8 mouse cellular contexts compared by ENCODE assay signal in the genomic region with DNA sequence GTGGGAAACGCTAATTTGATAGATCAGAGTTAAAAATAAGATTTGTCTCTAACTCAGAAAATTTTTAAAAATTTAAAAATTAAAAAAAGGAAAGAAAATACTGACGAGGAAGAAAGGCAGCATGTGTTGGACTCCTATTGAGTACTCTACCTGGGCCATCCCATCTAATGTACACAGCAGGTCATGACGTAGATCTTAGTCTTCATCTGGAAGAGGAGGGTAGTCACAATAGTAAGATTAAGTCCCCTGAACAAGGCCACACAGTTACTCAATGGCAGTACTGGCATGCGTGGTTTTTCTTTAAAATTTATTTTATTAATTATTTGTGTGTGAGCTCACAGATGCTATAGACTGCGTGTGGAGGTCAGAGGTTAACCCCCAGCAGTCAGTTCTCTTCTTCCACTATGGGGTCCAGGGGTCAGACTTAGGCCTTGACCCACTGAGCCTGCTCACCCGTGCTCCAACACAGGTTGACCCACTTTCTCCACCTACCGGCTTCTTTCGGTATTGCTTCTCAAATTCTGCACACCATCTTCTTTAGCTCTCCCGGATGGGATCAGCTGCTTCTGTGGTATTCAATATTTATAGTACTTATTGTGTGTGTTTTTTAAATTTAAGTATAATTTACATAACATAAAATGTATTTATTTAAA. TPM values are rescaled to one million over a fixed set of nuclear protein-coding genes. Genes with fewer than 3 reads are reported as not detected.
DNase-seq lines count a peak whose midpoint lies in the region; ATAC-seq and TF ChIP-seq lines count a peak whose summit lies in the region.

No protein-coding gene starts in this region.

- TF ChIP-seq POLR2A in bone marrow macrophage, adult 2 months (IDR thresholded peaks at IDR 0.05; ENCODE audit: borderline replicate concordance, low read depth, low read length): no peak
- no peak for TF ChIP-seq POLR2A in embryonic fibroblast, embryonic 13.5 days (IDR thresholded peaks at IDR 0.05; ENCODE audit: low read depth, low read length)

- WGBS in midbrain, embryonic 12.5 days: 39% methylated on average over 9 of the region's 9 CpGs

- peak; percentile 46 to 68 for DNase-seq in left cerebral cortex, adult 18-20 months (ENCODE audit: low spot score in 2 of 2)
- DNase-seq in left cerebral cortex, adult 8-10 months (ENCODE audit: low spot score in 2 of 2): no peak
- peak; percentile 30 to 39 for DNase-seq in left cerebral cortex, postnatal 25 days (ENCODE audit: low spot score in 2 of 2)
- peak; percentile 14 to 68 for DNase-seq in spleen, postnatal 14 days (ENCODE audit: low spot score in 2 of 2)

- no peaks in the 10 kb centered on the region for H3K9me3 ChIP-seq in midbrain, embryonic 12.5 days

- TF ChIP-seq CTCF in bone marrow macrophage, adult 2 months (IDR thresholded peaks at IDR 0.05; ENCODE audit: low read depth, low read length): peak; percentile 52; the same call in 1 of the 2 replicates
- TF ChIP-seq CTCF in embryonic fibroblast, embryonic 13.5 days (IDR thresholded peaks at IDR 0.05; ENCODE audit: borderline replicate concordance, insufficient read depth, low read length): peak; percentile 8; the same call in 1 of the 2 replicates

- no peak overlapping the region for H3K4me3 ChIP-seq in bone marrow macrophage, adult 2 months (ENCODE audit: insufficient read depth, low read length)
- no peak overlapping the region for H3K4me3 ChIP-seq in embryonic fibroblast, embryonic 13.5 days (ENCODE audit: insufficient read depth, low read length)
- H3K4me3 ChIP-seq in midbrain, embryonic 12.5 days: no peak overlapping the region

- intact Hi-C loops in left cerebral cortex, postnatal 25 days (cut with DNase I): no loop called here

- no peak overlapping the region for H3K27ac ChIP-seq in bone marrow macrophage, adult 2 months (ENCODE audit: insufficient read depth, low read depth, low read length)
- H3K27ac ChIP-seq in embryonic fibroblast, embryonic 13.5 days (ENCODE audit: insufficient read depth, low read length): no peak overlapping the region
- no peak overlapping the region for H3K27ac ChIP-seq in midbrain, embryonic 12.5 days (replicated peaks)

- peak; percentile 85 to 92 for ATAC-seq in hematopoietic stem cell, adult 5-6 weeks (replicated peaks in 1 of 2; ENCODE audit: insufficient read depth in 1 of 2, low FRiP score in 2 of 2, low TSS enrichment in 1 of 2, low read depth in 1 of 2, poor library complexity in 2 of 2, severe bottlenecking in 2 of 2)
- peak; percentile 69 for ATAC-seq in midbrain, embryonic 12.5 days (ENCODE audit: low FRiP score, low read depth)

- no peak overlapping the region for H3K9ac ChIP-seq in midbrain, embryonic 12.5 days (replicated peaks)

- no peaks in the 10 kb centered on the region for H3K36me3 ChIP-seq in midbrain, embryonic 12.5 days

- H3K27me3 ChIP-seq in midbrain, embryonic 12.5 days: no peaks in the 10 kb centered on the region

- H3K4me1 ChIP-seq in bone marrow macrophage, adult 2 months (ENCODE audit: control insufficient read depth, insufficient read depth, low read length): peaks cover 6% of the 10 kb centered on the region
- H3K4me1 ChIP-seq in embryonic fibroblast, embryonic 13.5 days (ENCODE audit: control insufficient read depth, insufficient read depth, low read length): no peaks in the 10 kb centered on the region
- no peaks in the 10 kb centered on the region for H3K4me1 ChIP-seq in midbrain, embryonic 12.5 days

- H3K4me2 ChIP-seq in midbrain, embryonic 12.5 days (replicated peaks): no peak overlapping the region

RNA-seq across cellular contexts. Expression of a gene that starts 6.0 kb away (rescaled TPM):
- total RNA-seq in left cerebral cortex, adult 18-20 months (2021): 10 to 100 TPM; 36.5 to 37.4 TPM
- total RNA-seq in left cerebral cortex, adult 8-10 months (2022): 10 to 100 TPM; 37.9 to 41.5 (median 40.4) TPM
- 26.0 and 26.4 TPM in 2 replicates for polyA plus RNA-seq in bone marrow macrophage, adult 2 months (2012; ENCODE audit: insufficient read depth, insufficient read length, missing spikeins)
- polyA plus RNA-seq in embryonic fibroblast, embryonic 13.5 days (2011; ENCODE audit: insufficient read length, low read depth, missing spikeins): 32.6 and 37.3 TPM in 2 replicates
- 22.7 and 27.5 TPM in 2 replicates for total RNA-seq in hematopoietic stem cell, adult 5-6 weeks (2017)
- total RNA-seq in left cerebral cortex, postnatal 25 days (2021): 10 to 100 TPM; 35.5 to 38.8 TPM
- 5.8 and 6.2 TPM in 2 replicates for polyA plus RNA-seq in midbrain, embryonic 12.5 days (2016; fragmentation: Nextera tagmentation; extraction: Ambion mirVana)

RNA-seq across cellular contexts. Expression of a gene that starts 20.3 kb away (rescaled TPM):
- total RNA-seq in left cerebral cortex, adult 18-20 months (2021): 10 to 100 TPM; 64.8 to 66.3 TPM
- 10 to 100 TPM; 50.3 to 65.1 (median 57.8) TPM for total RNA-seq in left cerebral cortex, adult 8-10 months (2022)
- polyA plus RNA-seq in bone marrow macrophage, adult 2 months (2012; ENCODE audit: insufficient read depth, insufficient read length, missing spikeins): 17.4 and 19.8 TPM in 2 replicates
- 110 and 120 TPM in 2 replicates for polyA plus RNA-seq in embryonic fibroblast, embryonic 13.5 days (2011; ENCODE audit: insufficient read length, low read depth, missing spikeins)
- total RNA-seq in hematopoietic stem cell, adult 5-6 weeks (2017): 15.6 and 16.3 TPM in 2 replicates
- 10 to 100 TPM; 67.4 to 76.9 TPM for total RNA-seq in left cerebral cortex, postnatal 25 days (2021)
- polyA plus RNA-seq in midbrain, embryonic 12.5 days (2016; fragmentation: Nextera tagmentation; extraction: Ambion mirVana): 33.1 and 39.2 TPM in 2 replicates

Comparison
In these comparisons a context has a peak if more than half of its experiments do, and no peak if none do; other contexts are left out.
1. DNase-seq: peak in left cerebral cortex, adult 18-20 months (2 of 2), left cerebral cortex, postnatal 25 days (2 of 2) and spleen, postnatal 14 days (2 of 2); none in left cerebral cortex, adult 8-10 months (0 of 2).